Mouse (Mus musculus) midbrain, embryonic 13.5 days (tissue): ENCODE measurements around the gene Smarcc2. TPM values are rescaled to one million over a fixed set of nuclear protein-coding genes. Genes with fewer than 3 reads are reported as not detected.

ENCODE experiments used
- ATAC-seq: fragments of 200-750 bp; cut with Nextera tagmentation; 2 replicates; pipeline ENCODE4 v1.8.0; 2017; ENCODE audit warnings: mild to moderate bottlenecking, moderate TSS enrichment, moderate library complexity
- H3K27ac ChIP-seq: fragments of 300-500 bp; sonication (generic); 2 replicates; pipeline ENCODE4 v1.5.1; 2015; ENCODE audit warnings: inconsistent platforms, mild to moderate bottlenecking, moderate library complexity
- H3K27me3 ChIP-seq: fragments of 300-500 bp; sonication (generic); 2 replicates; pipeline ENCODE4 v1.6.1; 2015; ENCODE audit warnings: mild to moderate bottlenecking, inconsistent platforms
- H3K36me3 ChIP-seq: fragments of 300-500 bp; sonication (generic); 2 replicates; pipeline ENCODE4 v1.6.1; 2015; ENCODE audit warnings: mild to moderate bottlenecking, inconsistent platforms
- H3K4me1 ChIP-seq: fragments of 300-500 bp; sonication (generic); replicated peaks from 2 replicates; pipeline ENCODE4 v1.6.1; 2015; ENCODE audit warnings: inconsistent platforms
- H3K4me2 ChIP-seq: fragments of 300-500 bp; sonication (generic); replicated peaks from 2 replicates; pipeline ENCODE4 v1.6.1; 2015; ENCODE audit warnings: moderate library complexity, mild to moderate bottlenecking, inconsistent platforms
- H3K4me3 ChIP-seq: fragments of 300-500 bp; sonication (generic); replicated peaks from 2 replicates; pipeline ENCODE4 v1.5.1; 2015; ENCODE audit warnings: mild to moderate bottlenecking, inconsistent platforms
- H3K9ac ChIP-seq: fragments of 300-500 bp; sonication (generic); replicated peaks from 2 replicates; pipeline ENCODE4 v1.6.1; 2015; ENCODE audit warnings: mild to moderate bottlenecking, inconsistent platforms
- H3K9me3 ChIP-seq: fragments of 300-500 bp; sonication (generic); 2 replicates; pipeline ENCODE4 v1.6.1; 2016; ENCODE audit warnings: mild to moderate bottlenecking, inconsistent platforms
- WGBS: fragments of 180-500 bp; shearing (Covaris S2); methylation state at CpG from one replicate; pipeline ENCODE4 v1.1.7; 2015; 5-methylcytosine and 5-hydroxymethylcytosine counted together
- polyA plus RNA-seq: library from polyadenylated mRNA; unstranded; fragments of >200 nt; fragmentation: Nextera tagmentation; extraction: Ambion mirVana; gene quantifications from 2 replicates; pipeline ENCODE4 v1.2.1, GENCODE M21; 2015

Smarcc2 gene
- polyA plus RNA-seq, 1 experiment from 2014 or later = 212 TPM

DNA sequence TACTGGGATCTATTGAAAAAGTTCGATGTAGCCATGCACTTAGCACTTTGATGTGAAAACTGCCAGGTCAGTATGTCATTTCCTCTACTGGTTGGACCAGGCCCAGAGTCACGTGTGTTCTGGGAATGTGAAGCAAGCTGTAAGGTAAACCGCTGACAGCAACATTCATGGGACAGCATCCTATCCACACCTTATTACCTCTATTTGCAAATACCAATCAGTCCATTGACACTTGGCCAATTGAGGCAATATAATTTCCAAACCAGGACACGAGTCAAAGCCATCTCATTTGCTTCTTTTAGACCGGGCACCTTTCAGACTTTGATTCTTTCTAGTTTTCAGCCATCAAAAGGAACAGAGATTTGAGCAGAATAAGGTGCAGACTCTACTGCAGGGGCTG, 30.0 kb upstream of the Smarcc2 start:
- 94% methylated on average over 5 of the region's 5 CpGs for WGBS
- H3K4me1 ChIP-seq = no peaks in the 10 kb centered on the region
- H3K9me3 ChIP-seq = no peaks in the 10 kb centered on the region
- no peak overlapping the region for H3K9ac ChIP-seq
- no peaks in the 10 kb centered on the region for H3K27me3 ChIP-seq
- H3K27ac ChIP-seq = no peak overlapping the region
- no peak for ATAC-seq
- no peak overlapping the region for H3K4me2 ChIP-seq
- no peak overlapping the region for H3K4me3 ChIP-seq
- H3K36me3 ChIP-seq = peaks cover 72% of the 10 kb centered on the region

DNA sequence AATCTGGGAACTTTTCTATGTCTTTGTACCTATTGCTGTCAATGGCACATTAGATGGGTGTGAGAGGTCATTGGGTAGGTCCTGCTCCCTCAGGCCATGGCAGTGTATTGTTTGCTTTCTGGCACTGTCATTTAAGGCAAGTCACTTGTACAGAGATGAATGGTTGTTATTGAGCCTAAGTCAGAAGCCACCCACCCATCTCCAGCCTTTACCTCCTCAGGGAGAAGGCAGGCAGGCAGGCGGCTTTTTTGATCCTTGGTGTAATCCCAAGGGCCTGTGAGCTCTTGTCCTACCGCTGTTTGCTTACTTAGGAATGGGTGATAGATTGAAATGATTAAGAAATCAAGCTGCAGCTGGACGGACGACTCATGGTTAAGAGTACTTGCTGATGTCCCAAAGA, 29.6 kb upstream of the Smarcc2 start:
- Histone ChIP-seq H3K4me1 (no peaks in the 10 kb centered on the region), H3K36me3 (peaks cover 72% of the 10 kb centered on the region), H3K4me3 (no peak overlapping the region), H3K27ac (no peak overlapping the region), H3K9ac (no peak overlapping the region), H3K4me2 (no peak overlapping the region), H3K9me3 (no peaks in the 10 kb centered on the region), H3K27me3 (no peaks in the 10 kb centered on the region)
- ATAC-seq = no peak
- 80% methylated on average over 4 of the region's 4 CpGs for WGBS

DNA sequence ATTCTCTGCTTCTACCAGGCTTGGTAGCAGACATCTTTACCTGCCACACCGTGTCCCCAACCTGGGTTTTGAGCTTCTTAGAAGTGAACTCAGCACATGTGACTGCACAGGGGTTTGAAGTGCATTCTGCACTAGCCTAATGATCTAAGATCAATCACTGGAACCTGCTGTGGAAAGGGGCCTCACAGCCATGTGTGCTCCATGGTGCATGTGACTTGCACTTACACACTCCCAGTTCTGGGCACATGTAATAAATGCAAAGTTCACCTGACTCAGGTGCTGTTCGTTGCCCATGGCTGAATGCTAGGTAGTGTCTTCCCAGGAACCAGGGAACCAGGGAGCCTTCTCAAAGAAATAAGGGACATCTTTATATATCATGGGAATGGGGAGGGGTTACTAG, 25.6 kb upstream of the Smarcc2 start:
- Histone ChIP-seq H3K27ac (no peak overlapping the region), H3K9me3 (no peaks in the 10 kb centered on the region), H3K9ac (no peak overlapping the region), H3K4me2 (no peak overlapping the region), H3K27me3 (no peaks in the 10 kb centered on the region), H3K4me3 (no peak overlapping the region), H3K36me3 (peaks cover 90% of the 10 kb centered on the region), H3K4me1 (no peaks in the 10 kb centered on the region; the same call in 1 of the 2 replicates)
- 96% methylated on average over 2 of the region's 2 CpGs for WGBS
- no peak for ATAC-seq

DNA sequence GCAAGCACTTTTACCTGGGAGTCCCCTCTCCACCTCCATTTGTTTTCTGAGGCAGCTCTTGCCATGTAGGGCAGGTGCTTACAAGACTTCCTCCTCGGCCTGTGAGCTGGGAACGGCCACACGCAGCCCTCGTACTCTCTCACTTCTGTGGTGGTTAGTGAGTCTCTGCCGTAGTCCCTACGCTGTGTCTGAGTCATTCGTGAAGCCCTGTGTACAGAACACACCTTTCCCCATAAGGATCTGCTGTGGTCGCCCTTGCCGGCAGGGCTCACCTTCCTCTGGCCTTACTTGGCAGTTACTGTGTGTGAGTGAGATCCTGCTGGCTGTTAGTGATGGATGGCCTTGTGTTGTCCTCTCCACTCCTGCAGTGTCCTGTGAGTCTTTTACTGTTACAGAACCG, 24.4 kb upstream of the Smarcc2 start:
- no peak for ATAC-seq
- peaks cover 90% of the 10 kb centered on the region for H3K36me3 ChIP-seq
- 91% methylated on average over 10 of the region's 10 CpGs for WGBS
- no peak overlapping the region for H3K9ac ChIP-seq
- no peaks in the 10 kb centered on the region for H3K27me3 ChIP-seq
- no peak overlapping the region for H3K27ac ChIP-seq
- H3K9me3 ChIP-seq = no peaks in the 10 kb centered on the region
- H3K4me1 ChIP-seq = no peaks in the 10 kb centered on the region; the same call in 1 of the 2 replicates
- no peak overlapping the region for H3K4me2 ChIP-seq
- H3K4me3 ChIP-seq = no peak overlapping the region

DNA sequence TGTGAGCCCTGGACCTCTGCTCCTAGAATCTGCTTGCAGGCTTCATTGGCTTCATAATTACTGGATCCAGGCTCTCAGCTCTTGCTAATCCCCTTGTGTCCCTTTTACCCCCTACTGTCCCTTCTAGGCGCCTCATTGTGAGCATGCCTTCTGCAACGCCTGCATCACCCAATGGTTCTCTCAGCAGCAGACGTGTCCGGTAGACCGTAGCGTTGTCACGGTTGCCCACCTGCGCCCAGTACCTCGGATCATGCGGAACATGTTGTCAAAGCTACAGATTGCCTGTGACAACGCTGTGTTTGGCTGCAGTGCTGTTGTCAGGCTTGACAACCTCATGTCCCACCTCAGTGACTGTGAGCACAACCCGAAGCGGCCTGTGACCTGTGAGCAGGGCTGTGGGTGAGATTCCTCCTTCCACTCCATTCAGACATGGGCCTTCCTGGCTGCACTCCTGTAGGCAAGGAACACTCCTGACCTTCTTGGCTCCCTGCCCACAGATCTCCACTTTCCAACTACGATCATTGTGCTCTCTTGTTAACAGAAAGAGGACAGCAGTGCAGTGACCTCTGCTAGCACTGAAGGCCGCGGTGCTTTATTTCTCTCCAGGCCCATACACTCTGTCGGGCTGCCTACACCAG, 23.7 kb upstream of the Smarcc2 start:
- no peaks in the 10 kb centered on the region; the same call in 1 of the 2 replicates for H3K4me1 ChIP-seq
- WGBS = 65% methylated on average over 17 of the region's 17 CpGs
- no peak overlapping the region for H3K4me3 ChIP-seq
- H3K27me3 ChIP-seq = no peaks in the 10 kb centered on the region
- H3K9ac ChIP-seq = no peak overlapping the region
- H3K36me3 ChIP-seq = peaks cover 90% of the 10 kb centered on the region
- ATAC-seq = no peak
- no peaks in the 10 kb centered on the region for H3K9me3 ChIP-seq
- no peak overlapping the region for H3K4me2 ChIP-seq
- H3K27ac ChIP-seq = no peak overlapping the region

DNA sequence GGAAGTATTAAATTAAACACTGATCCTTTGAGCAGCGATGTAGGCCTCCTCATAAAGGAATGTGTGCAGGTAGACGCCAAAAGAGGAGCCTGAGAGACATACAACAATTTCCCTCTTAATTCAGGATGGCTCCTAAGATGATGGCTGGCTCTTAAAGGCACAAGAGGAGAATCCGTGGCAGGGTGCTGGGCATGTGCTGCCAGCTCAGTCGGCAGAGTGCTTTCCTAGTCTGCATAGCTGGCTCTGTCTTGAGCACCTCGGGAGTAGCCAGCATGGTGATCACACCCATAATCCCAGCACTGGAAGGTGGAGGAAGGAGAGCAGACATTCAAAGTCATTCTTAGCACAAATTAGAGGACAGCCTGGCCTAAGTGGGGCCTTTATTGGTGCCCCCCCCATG, 23.2 kb upstream of the Smarcc2 start:
- Histone ChIP-seq H3K4me3 (no peak overlapping the region), H3K4me1 (no peaks in the 10 kb centered on the region; the same call in 1 of the 2 replicates), H3K27ac (no peak overlapping the region), H3K27me3 (no peaks in the 10 kb centered on the region), H3K36me3 (peaks cover 90% of the 10 kb centered on the region), H3K9ac (no peak overlapping the region), H3K9me3 (no peaks in the 10 kb centered on the region), H3K4me2 (no peak overlapping the region)
- ATAC-seq = no peak
- WGBS = 92% methylated on average over 5 of the region's 5 CpGs

DNA sequence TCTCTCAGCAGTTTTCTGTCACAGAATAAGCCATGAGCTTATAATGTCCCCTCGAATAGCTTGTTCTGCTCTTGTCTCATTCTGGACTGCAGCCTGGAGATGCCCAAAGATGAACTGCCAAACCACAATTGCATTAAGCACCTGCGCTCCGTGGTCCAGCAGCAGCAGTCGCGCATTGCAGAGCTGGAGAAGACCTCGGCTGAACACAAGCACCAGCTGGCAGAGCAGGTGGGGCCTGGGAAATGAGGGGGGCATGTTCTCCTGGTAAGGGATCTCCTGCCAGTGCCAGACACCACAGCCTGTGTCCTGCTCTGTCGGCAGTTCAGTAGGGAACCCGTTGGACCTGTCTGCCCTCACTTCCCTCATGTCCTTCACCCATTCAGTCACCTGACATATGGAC, 22.7 kb upstream of the Smarcc2 start:
- no peaks in the 10 kb centered on the region for H3K27me3 ChIP-seq
- no peak overlapping the region for H3K27ac ChIP-seq
- ATAC-seq = no peak
- H3K9me3 ChIP-seq = no peaks in the 10 kb centered on the region
- H3K9ac ChIP-seq = no peak overlapping the region
- no peak overlapping the region for H3K4me3 ChIP-seq
- no peaks in the 10 kb centered on the region; the same call in 1 of the 2 replicates for H3K4me1 ChIP-seq
- H3K4me2 ChIP-seq = no peak overlapping the region
- 93% methylated on average over 8 of the region's 8 CpGs for WGBS
- H3K36me3 ChIP-seq = peaks cover 85% of the 10 kb centered on the region

DNA sequence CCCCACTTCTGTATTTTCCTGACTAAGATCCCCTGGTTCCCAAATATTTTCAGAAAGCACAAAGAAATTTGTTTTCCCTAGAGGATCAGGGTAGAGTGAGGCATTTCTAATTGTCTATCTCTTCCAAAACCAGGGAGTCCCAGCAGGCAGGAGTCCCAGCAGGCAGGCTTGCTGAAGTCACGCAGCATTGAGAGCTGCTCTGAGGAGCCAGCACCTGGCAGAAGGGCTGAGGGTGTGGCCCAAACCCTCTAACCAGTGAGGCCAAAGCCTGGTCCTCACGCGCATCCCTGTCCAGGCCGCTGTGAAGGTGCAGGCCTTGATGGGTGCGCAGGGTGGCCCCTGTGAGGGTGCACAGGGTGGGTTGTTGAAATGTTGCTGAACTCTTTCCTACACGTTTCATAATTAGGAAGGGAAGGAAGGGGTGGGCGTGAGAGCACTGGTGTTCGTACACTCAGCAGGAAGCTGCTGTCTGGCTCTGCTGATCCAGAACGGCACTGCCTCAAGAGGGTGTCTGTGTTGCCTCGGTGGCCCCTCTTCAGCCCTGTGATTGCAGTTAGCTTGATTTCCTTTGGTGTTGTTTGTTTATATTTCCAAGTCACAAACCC, 20.3 kb upstream of the Smarcc2 start:
- no peak overlapping the region for H3K9ac ChIP-seq
- peaks cover 72% of the 10 kb centered on the region for H3K36me3 ChIP-seq
- no peak overlapping the region for H3K4me3 ChIP-seq
- no peaks in the 10 kb centered on the region for H3K9me3 ChIP-seq
- H3K4me1 ChIP-seq = no peaks in the 10 kb centered on the region; the same call in 1 of the 2 replicates
- WGBS = 90% methylated on average over 10 of the region's 10 CpGs
- no peak for ATAC-seq
- H3K4me2 ChIP-seq = no peak overlapping the region
- H3K27me3 ChIP-seq = no peaks in the 10 kb centered on the region
- H3K27ac ChIP-seq = no peak overlapping the region

DNA sequence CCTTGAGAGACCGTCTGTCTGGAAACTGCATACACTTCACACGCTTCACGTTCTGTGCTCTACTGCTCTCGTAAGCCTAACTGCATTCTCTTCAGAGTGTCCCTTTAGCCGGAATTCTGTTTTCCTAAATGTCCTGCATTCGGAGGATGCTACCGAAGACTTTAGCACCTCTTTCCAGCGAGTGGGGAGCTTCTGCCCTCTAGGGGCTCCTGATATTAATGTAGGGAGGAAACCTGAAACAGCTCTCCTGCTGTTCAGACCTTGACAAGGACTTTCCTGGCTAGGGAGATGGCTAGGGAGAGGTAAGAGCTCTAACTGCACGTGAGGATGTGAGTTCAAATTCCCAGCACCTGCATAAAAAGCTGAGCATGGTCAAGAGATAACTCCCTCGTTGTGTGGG, 18.6 kb upstream of the Smarcc2 start:
- Histone ChIP-seq H3K4me1 (no peaks in the 10 kb centered on the region), H3K27me3 (no peaks in the 10 kb centered on the region), H3K9me3 (no peaks in the 10 kb centered on the region), H3K36me3 (peaks cover 59% of the 10 kb centered on the region), H3K27ac (no peak overlapping the region), H3K4me3 (no peak overlapping the region), H3K9ac (no peak overlapping the region), H3K4me2 (no peak overlapping the region)
- no peak for ATAC-seq
- WGBS = 66% methylated on average over 10 of the region's 10 CpGs

DNA sequence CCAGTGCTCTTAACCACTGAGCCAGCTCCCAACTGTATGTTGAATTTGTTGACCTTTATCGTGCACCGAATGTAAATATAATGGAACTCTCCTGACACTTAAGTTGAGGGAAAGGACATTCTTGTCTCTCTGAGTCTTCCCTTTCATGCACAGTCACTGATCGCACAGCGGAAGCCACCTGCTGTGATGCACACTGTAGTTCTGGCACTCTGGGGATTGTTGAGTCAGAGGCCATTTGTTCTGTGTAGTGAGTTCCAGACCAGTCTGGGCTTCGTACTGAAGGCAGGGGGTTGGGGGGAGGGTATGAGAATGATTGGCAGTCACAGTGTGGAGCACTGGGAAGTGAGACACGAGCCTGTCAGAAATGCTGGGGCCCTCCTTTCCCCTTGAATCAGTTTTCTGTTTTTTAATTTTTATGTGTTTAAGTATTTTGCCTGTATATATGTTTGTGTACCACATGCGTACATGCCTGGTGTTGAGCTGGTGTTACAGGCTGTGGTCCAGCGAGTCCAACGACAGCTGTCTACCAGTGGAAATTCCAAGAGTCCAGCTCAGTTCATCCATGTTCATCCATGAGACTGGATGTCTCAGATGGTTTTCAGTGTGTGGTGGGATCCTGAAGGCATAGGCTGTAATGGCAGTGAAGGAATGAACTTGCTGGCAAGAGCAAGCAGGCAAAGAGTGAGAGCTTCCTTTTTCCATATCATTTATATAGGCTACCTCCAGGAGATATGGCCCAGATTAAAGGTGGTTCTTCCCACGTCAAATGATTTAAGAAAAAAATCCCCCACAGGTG, 17.5 kb upstream of the Smarcc2 start:
- H3K9me3 ChIP-seq = no peaks in the 10 kb centered on the region
- no peak overlapping the region for H3K4me3 ChIP-seq
- H3K9ac ChIP-seq = no peak overlapping the region
- no peaks in the 10 kb centered on the region for H3K4me1 ChIP-seq
- H3K4me2 ChIP-seq = no peak overlapping the region
- peaks cover 48% of the 10 kb centered on the region for H3K36me3 ChIP-seq
- no peak overlapping the region for H3K27ac ChIP-seq
- no peak for ATAC-seq
- 85% methylated on average over 10 of the region's 10 CpGs for WGBS
- H3K27me3 ChIP-seq = no peaks in the 10 kb centered on the region

DNA sequence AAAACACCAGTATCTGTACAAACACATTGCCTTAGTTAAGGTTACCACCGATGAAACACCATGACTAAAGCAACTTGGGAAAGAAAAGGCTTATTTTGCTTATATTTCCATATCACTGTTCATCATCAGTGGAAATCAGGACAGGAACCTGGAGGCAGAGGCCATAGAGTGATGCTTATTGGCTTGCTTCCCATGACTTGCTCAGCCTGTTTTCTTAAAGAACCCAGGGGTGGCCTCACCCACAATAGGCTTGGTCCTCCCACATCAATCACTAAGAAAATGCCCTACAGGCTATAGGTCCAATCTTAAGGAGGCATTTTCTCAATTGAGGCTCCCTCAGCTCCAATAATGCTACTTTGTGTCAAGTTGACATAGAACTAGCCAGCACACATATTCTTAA, 16.3 kb upstream of the Smarcc2 start:
- Histone ChIP-seq H3K4me2 (no peak overlapping the region), H3K27ac (no peak overlapping the region), H3K9me3 (no peaks in the 10 kb centered on the region), H3K9ac (no peak overlapping the region), H3K4me3 (no peak overlapping the region), H3K36me3 (peaks cover 36% of the 10 kb centered on the region), H3K27me3 (no peaks in the 10 kb centered on the region), H3K4me1 (no peaks in the 10 kb centered on the region)
- 92% methylated on average over 1 of the region's 1 CpGs for WGBS
- no peak for ATAC-seq

DNA sequence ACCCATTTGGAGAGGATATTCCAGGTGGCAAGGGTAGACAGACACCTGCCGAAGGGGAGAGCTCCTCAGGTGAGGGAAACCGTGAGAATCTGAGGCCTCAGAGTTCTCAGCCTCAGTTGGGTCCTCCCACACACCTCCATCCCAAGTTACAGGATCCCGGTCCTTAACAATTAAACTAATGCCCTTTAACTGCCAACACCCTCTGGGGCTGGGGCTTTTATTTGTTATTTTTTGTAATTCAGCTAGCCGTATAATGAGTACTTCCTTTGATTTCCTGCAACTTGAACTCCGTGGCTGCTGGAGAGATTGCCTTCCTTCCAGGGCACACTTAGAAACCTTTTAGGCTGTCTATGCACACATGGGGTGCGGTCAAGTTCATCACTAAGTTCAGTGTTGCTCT, 14.7 kb upstream of the Smarcc2 start:
- peaks cover 20% of the 10 kb centered on the region for H3K36me3 ChIP-seq
- no peak for ATAC-seq
- H3K27me3 ChIP-seq = no peaks in the 10 kb centered on the region
- no peak overlapping the region for H3K9ac ChIP-seq
- no peak overlapping the region for H3K4me2 ChIP-seq
- H3K4me3 ChIP-seq = no peak overlapping the region
- no peaks in the 10 kb centered on the region for H3K9me3 ChIP-seq
- no peak overlapping the region for H3K27ac ChIP-seq
- H3K4me1 ChIP-seq = no peaks in the 10 kb centered on the region
- 82% methylated on average over 6 of the region's 6 CpGs for WGBS
